Mouse (Mus musculus) ovary, adult 10 weeks (tissue): ENCODE data around the gene Dpp10. TPM values are rescaled to one million over a fixed set of nuclear protein-coding genes. Genes with fewer than 3 reads are reported as not detected.

Experiments used
- polyA plus RNA-seq: library from polyadenylated mRNA; stranded (reverse); fragments of 350-450 nt; fragmentation: Illumina TruSeq; extraction: RNeasy Lipid Tissue Mini Kit (QIAGEN cat#74804); gene quantifications from one replicate; pipeline ENCODE4 v1.2.3, GENCODE M21; 2014

Gene Dpp10
- 3.9 TPM for polyA plus RNA-seq

GRCm38 (mm10) chr1:124044925-124045640 is at the start of gene Dpp10:
Dpp10 (minus strand) TSS chr1:124045559.

